Mouse (Mus musculus): ENCODE measurements around the gene Susd6.

- TF ChIP-seq CTCF (IDR thresholded peaks at IDR 0.05; ENCODE audit: borderline replicate concordance, insufficient read depth, low read length) (no peak), POLR2A (IDR thresholded peaks at IDR 0.05; ENCODE audit: low read depth, low read length) (no peak)
Measured at GRCm38 (mm10) chr12:80845901-80846300, 55.6 kb downstream of the Susd6 start.

Data from embryonic fibroblast, embryonic 13.5 days (primary cell).